Mouse (Mus musculus) ES-Bruce4 (cell line): ENCODE measurements around the gene Nfib.

Experiments
- CTCF ChIP-seq: IDR thresholded peaks from one replicate; pipeline ENCODE4 v1.8.1; 2011; ENCODE audit warnings: low read depth, low read length
- EP300 ChIP-seq: IDR thresholded peaks from 2 replicates; pipeline ENCODE4 v1.6.1; 2011; ENCODE audit warnings: low read depth, low read length; ENCODE audit not compliant: insufficient read depth
- POLR2A ChIP-seq: IDR thresholded peaks from one replicate; pipeline ENCODE4 v1.8.1; 2011; ENCODE audit warnings: low read length; ENCODE audit not compliant: insufficient read depth

DNA sequence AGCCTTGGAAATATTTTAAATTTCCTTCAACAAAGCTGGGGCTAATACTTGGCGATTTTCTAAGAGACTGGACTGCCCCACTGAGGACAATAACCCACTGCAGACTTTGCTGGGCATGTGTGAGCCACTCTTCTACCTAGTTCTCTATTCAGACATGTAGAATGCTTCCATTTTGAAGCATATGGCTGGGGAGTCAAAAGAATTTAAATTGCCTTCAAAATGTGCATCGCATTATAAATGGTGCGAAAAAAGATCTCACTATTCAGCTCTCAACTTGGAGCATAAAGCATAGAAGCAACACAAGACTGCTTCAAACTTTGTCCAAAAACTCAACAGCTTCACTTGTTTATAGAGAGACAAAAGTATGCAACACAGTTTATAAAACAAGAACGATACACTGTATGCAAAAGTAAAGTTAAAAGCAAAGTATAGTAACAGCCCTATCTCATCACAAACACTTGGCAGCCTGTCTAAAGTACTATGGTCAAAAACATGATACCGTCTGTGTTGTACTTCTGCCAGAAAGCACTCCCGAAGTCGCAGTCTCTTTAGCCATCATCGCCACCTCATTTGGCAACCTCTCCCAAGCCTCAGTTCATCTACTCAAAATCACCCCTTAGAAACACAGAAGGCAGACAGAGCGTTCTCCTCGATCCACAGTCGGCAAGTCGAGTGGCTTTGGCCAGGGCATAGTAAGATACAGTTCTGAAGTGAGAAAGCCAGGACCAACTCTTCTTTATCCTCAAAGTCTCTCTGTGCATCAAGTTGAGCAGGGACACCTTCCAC is 267.8 kb downstream of the Nfib start:
- no peak for TF ChIP-seq CTCF
- TF ChIP-seq EP300: no peak
- TF ChIP-seq POLR2A: no peak
